Comparison of ENCODE assay signal across 22 mouse cellular contexts in the genomic region with DNA sequence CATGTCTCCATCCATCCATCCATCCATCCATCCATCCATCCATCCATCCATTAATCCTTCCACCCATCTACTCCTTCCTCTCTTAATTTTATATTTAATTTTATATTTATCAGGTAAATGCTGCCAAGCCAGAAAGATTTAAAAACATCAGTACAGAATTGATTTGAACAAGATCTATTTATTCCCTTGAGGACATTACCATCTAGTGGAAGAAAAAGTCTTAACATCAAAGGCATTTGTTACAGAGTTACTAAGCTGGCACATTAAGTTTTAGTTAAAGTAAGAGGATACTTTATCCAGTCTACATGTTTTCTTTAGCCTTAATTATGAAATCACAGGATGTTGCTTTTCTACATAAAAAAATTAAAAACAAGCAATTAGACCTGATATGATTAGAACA. TPM values are rescaled to one million over a fixed set of nuclear protein-coding genes. Genes with fewer than 3 reads are reported as not detected.
DNase-seq lines count a peak whose midpoint lies in the region; ATAC-seq and TF ChIP-seq lines count a peak whose summit lies in the region.
"Had no signal": no experiment of that assay in that cellular context is flagged by ENCODE, and none has a peak within 500 bp of the region (broad histone marks: within the 10 kb centered on the region; RNA-seq: fewer than 3 reads in every experiment).

No protein-coding gene starts in this region.

- H3K27me3 ChIP-seq in kidney, postnatal 0 days (ENCODE audit: insufficient read depth, low read length): no peaks in the 10 kb centered on the region
- no peaks in the 10 kb centered on the region for H3K27me3 ChIP-seq in midbrain, embryonic 14.5 days (ENCODE audit: control insufficient read depth, insufficient read depth, low read length)
- H3K27me3 ChIP-seq in midbrain, embryonic 13.5 days: no peaks in the 10 kb centered on the region
- H3K27me3 ChIP-seq: embryonic facial prominence, embryonic 13.5 days; intestine, embryonic 15.5 days; kidney, embryonic 15.5 days; liver, embryonic 13.5 days had no signal

- no peaks in the 10 kb centered on the region for H3K4me1 ChIP-seq in kidney, postnatal 0 days (replicated peaks; ENCODE audit: insufficient read depth, low read length)
- H3K4me1 ChIP-seq in midbrain, embryonic 14.5 days (ENCODE audit: control insufficient read depth, insufficient read depth, low read length): no peaks in the 10 kb centered on the region
- H3K4me1 ChIP-seq in midbrain, embryonic 13.5 days (replicated peaks): no peaks in the 10 kb centered on the region
- H3K4me1 ChIP-seq: embryonic facial prominence, embryonic 13.5 days; intestine, embryonic 15.5 days; kidney, embryonic 15.5 days; limb, embryonic 10.5 days; liver, embryonic 13.5 days had no signal

- H3K36me3 ChIP-seq in kidney, postnatal 0 days (ENCODE audit: insufficient read depth, low read length): no peaks in the 10 kb centered on the region
- H3K36me3 ChIP-seq in midbrain, embryonic 14.5 days (ENCODE audit: control insufficient read depth, insufficient read depth, low read length): no peaks in the 10 kb centered on the region
- H3K36me3 ChIP-seq in midbrain, embryonic 13.5 days: no peaks in the 10 kb centered on the region
- H3K36me3 ChIP-seq: embryonic facial prominence, embryonic 13.5 days; intestine, embryonic 15.5 days; kidney, embryonic 15.5 days; limb, embryonic 10.5 days; liver, embryonic 13.5 days had no signal

- no peak overlapping the region for H3K9ac ChIP-seq in kidney, postnatal 0 days (ENCODE audit: low read depth, low read length)
- no peak overlapping the region for H3K9ac ChIP-seq in midbrain, embryonic 14.5 days (replicated peaks; ENCODE audit: low read length)
- H3K9ac ChIP-seq in midbrain, embryonic 13.5 days (replicated peaks): no peak overlapping the region
- H3K9ac ChIP-seq: embryonic facial prominence, embryonic 13.5 days; intestine, embryonic 15.5 days; kidney, embryonic 15.5 days; liver, embryonic 13.5 days had no signal

- no peak for TF ChIP-seq POLR2A in brain, embryonic 14.5 days (IDR thresholded peaks at IDR 0.05; ENCODE audit: borderline replicate concordance, extremely low read depth, insufficient read depth, insufficient read length, poor library complexity, severe bottlenecking)

- no peak for ATAC-seq in kidney, postnatal 0 days (replicated peaks; ENCODE audit: low FRiP score, low read depth)
- ATAC-seq in midbrain, embryonic 14.5 days (ENCODE audit: low FRiP score, low TSS enrichment): no peak
- ATAC-seq in midbrain, embryonic 13.5 days: no peak
- ATAC-seq: intestine, embryonic 15.5 days; lung, postnatal 0 days; midbrain, embryonic 16.5 days had no signal

- H3K4me3 ChIP-seq in kidney, postnatal 0 days (replicated peaks; ENCODE audit: low read depth, low read length): no peak overlapping the region
- no peak overlapping the region for H3K4me3 ChIP-seq in midbrain, embryonic 14.5 days (replicated peaks; ENCODE audit: low read depth, low read length)
- no peak overlapping the region for H3K4me3 ChIP-seq in midbrain, embryonic 13.5 days (replicated peaks)
- H3K4me3 ChIP-seq: embryonic facial prominence, embryonic 13.5 days; intestine, embryonic 15.5 days; kidney, embryonic 15.5 days; limb, embryonic 10.5 days; liver, embryonic 13.5 days had no signal

- peak; percentile 35; the same call in 1 of the 2 replicates for TF ChIP-seq CTCF in kidney, postnatal 0 days (IDR thresholded peaks at IDR 0.05; ENCODE audit: low read depth)
- TF ChIP-seq CTCF in brain, embryonic 14.5 days (IDR thresholded peaks at IDR 0.05; ENCODE audit: borderline replicate concordance, extremely low read depth, insufficient read depth, insufficient read length): no peak

- no peak overlapping the region for H3K4me2 ChIP-seq in kidney, postnatal 0 days (ENCODE audit: low read length)
- H3K4me2 ChIP-seq in midbrain, embryonic 14.5 days (ENCODE audit: low read length): no peak overlapping the region
- no peak overlapping the region for H3K4me2 ChIP-seq in midbrain, embryonic 13.5 days (replicated peaks)
- H3K4me2 ChIP-seq: embryonic facial prominence, embryonic 13.5 days; intestine, embryonic 15.5 days; kidney, embryonic 15.5 days; liver, embryonic 13.5 days had no signal

- no peaks in the 10 kb centered on the region for H3K9me3 ChIP-seq in kidney, postnatal 0 days (replicated peaks; ENCODE audit: low read length)
- H3K9me3 ChIP-seq in midbrain, embryonic 14.5 days (ENCODE audit: control insufficient read depth, low read length): no peaks in the 10 kb centered on the region
- no peaks in the 10 kb centered on the region for H3K9me3 ChIP-seq in midbrain, embryonic 13.5 days
- H3K9me3 ChIP-seq: embryonic facial prominence, embryonic 13.5 days; intestine, embryonic 15.5 days; kidney, embryonic 15.5 days; limb, embryonic 10.5 days; liver, embryonic 13.5 days had no signal

- no peak overlapping the region for H3K27ac ChIP-seq in kidney, postnatal 0 days
- H3K27ac ChIP-seq in midbrain, embryonic 14.5 days (replicated peaks; ENCODE audit: low read depth, low read length): no peak overlapping the region
- no peak overlapping the region for H3K27ac ChIP-seq in midbrain, embryonic 13.5 days
- H3K27ac ChIP-seq: embryonic facial prominence, embryonic 13.5 days; intestine, embryonic 15.5 days; kidney, embryonic 15.5 days; limb, embryonic 10.5 days; liver, embryonic 13.5 days had no signal

- DNase-seq in kidney, postnatal 0 days (ENCODE audit: low spot score): peak; percentile 3
- DNase-seq in kidney, postnatal 36 days: no peak
- peak; percentile 3 for DNase-seq in midbrain, embryonic 14.5 days
- peak; percentile 1 for DNase-seq in brain, embryonic 14.5 days (ENCODE audit: low read depth)
- no peak for DNase-seq in thymus, postnatal 14 days
- DNase-seq in cerebellum, postnatal 25 days: no peak
- DNase-seq: adrenal gland, postnatal 36 days; cerebellum, adult 9-10 months; liver, embryonic 13.5 days; retina, postnatal 1 day; right cerebral cortex, postnatal 4 days had no signal

RNA-seq across cellular contexts. Expression of a gene that starts 42.0 kb away (rescaled TPM):
- polyA plus RNA-seq in kidney, postnatal 0 days (2015; fragmentation: Nextera tagmentation; extraction: Ambion mirVana): not detected in 2 replicates
- not detected in 2 replicates for polyA plus RNA-seq in midbrain, embryonic 14.5 days (2014; fragmentation: Nextera tagmentation; extraction: Ambion mirVana)
- polyA plus RNA-seq in midbrain, embryonic 13.5 days (2015; fragmentation: Nextera tagmentation; extraction: Ambion mirVana): not detected in 2 replicates
- polyA plus RNA-seq in brain, embryonic 14.5 days (2012; rRNA removed): not detected in 2 replicates
- polyA plus RNA-seq: embryonic facial prominence, embryonic 13.5 days; heart, postnatal 0 days; hindbrain, embryonic 11.5 days; intestine, embryonic 15.5 days; kidney, embryonic 15.5 days; limb, embryonic 10.5 days; liver, embryonic 13.5 days; lung, postnatal 0 days; midbrain, embryonic 16.5 days; neural tube, embryonic 11.5 days; stomach, embryonic 16.5 days had no signal

RNA-seq across cellular contexts. Expression of a gene that starts 54.9 kb away (rescaled TPM):
- not detected in 2 replicates for polyA plus RNA-seq in kidney, postnatal 0 days (2015; fragmentation: Nextera tagmentation; extraction: Ambion mirVana)
- polyA plus RNA-seq in midbrain, embryonic 14.5 days (2014; fragmentation: Nextera tagmentation; extraction: Ambion mirVana): not detected in 2 replicates
- polyA plus RNA-seq in midbrain, embryonic 13.5 days (2015; fragmentation: Nextera tagmentation; extraction: Ambion mirVana): not detected in 2 replicates
- polyA plus RNA-seq in brain, embryonic 14.5 days (2012; rRNA removed): not detected in 2 replicates
- polyA plus RNA-seq: embryonic facial prominence, embryonic 13.5 days; heart, postnatal 0 days; hindbrain, embryonic 11.5 days; intestine, embryonic 15.5 days; kidney, embryonic 15.5 days; limb, embryonic 10.5 days; liver, embryonic 13.5 days; lung, postnatal 0 days; midbrain, embryonic 16.5 days; neural tube, embryonic 11.5 days; stomach, embryonic 16.5 days had no signal

Comparison
In these comparisons a context has a peak if more than half of its experiments do, and no peak if none do; other contexts are left out.
1. DNase-seq: peak in kidney, postnatal 0 days (single experiment), midbrain, embryonic 14.5 days (single experiment) and brain, embryonic 14.5 days (single experiment); none in kidney, postnatal 36 days (0 of 2), thymus, postnatal 14 days (single experiment) and cerebellum, postnatal 25 days (0 of 2).